Mouse (Mus musculus): ENCODE data around the gene Sytl3.
"Not testable (repeated sequence)": the region's sequence is repeated elsewhere in the genome, so short reads cannot be mapped to it uniquely, and the experiment has no call there.

The Sytl3 gene

GRCm38 (mm10) chr17:6658801-6659200 lies at the start of gene Sytl3:
Gene Sytl3 (plus strand): TSS chr17:6659093.
- DNase-seq (ENCODE audit: low spot score): peak; percentile 91

- not testable (repeated sequence) for DNase-seq (ENCODE audit: low spot score)
These were observed 45.4 kb upstream of the Sytl3 start for GRCm38 (mm10) chr17:6613524-6613923.

GRCm38 (mm10) chr17:6614316-6614715 lies 44.6 kb upstream of the Sytl3 start:
- not testable (repeated sequence) for DNase-seq (ENCODE audit: low spot score)

- DNase-seq (ENCODE audit: low spot score): not testable (repeated sequence)
These were observed 42.2 kb upstream of the Sytl3 start for GRCm38 (mm10) chr17:6616731-6617130.

- not testable (repeated sequence) for DNase-seq (ENCODE audit: low spot score)
These were observed 41.0 kb upstream of the Sytl3 start for GRCm38 (mm10) chr17:6617689-6618400.

GRCm38 (mm10) chr17:6619271-6619670 lies 39.6 kb upstream of the Sytl3 start:
- DNase-seq (ENCODE audit: low spot score): not testable (repeated sequence)

GRCm38 (mm10) chr17:6620035-6620434 lies 38.9 kb upstream of the Sytl3 start:
- not testable (repeated sequence) for DNase-seq (ENCODE audit: low spot score)

GRCm38 (mm10) chr17:6620730-6621451 lies 38.0 kb upstream of the Sytl3 start:
- DNase-seq (ENCODE audit: low spot score): not testable (repeated sequence)

- not testable (repeated sequence) for DNase-seq (ENCODE audit: low spot score)
These were observed 36.9 kb upstream of the Sytl3 start for GRCm38 (mm10) chr17:6621976-6622375.

- DNase-seq (ENCODE audit: low spot score): not testable (repeated sequence)
These were observed 33.9 kb upstream of the Sytl3 start for GRCm38 (mm10) chr17:6624926-6625558.

GRCm38 (mm10) chr17:6630398-6630797 lies 28.5 kb upstream of the Sytl3 start:
- DNase-seq (ENCODE audit: low spot score): not testable (repeated sequence)

GRCm38 (mm10) chr17:6632850-6633249 lies 26.0 kb upstream of the Sytl3 start:
- DNase-seq (ENCODE audit: low spot score): not testable (repeated sequence)

GRCm38 (mm10) chr17:6635781-6636180 lies 23.1 kb upstream of the Sytl3 start:
- not testable (repeated sequence) for DNase-seq (ENCODE audit: low spot score)

GRCm38 (mm10) chr17:6636861-6637260 lies 22.0 kb upstream of the Sytl3 start:
- no peak for DNase-seq (ENCODE audit: low spot score)

- not testable (repeated sequence) for DNase-seq (ENCODE audit: low spot score)
These were observed 21.5 kb upstream of the Sytl3 start for GRCm38 (mm10) chr17:6637434-6637833.

GRCm38 (mm10) chr17:6638444-6638843 lies 20.4 kb upstream of the Sytl3 start:
- not testable (repeated sequence) for DNase-seq (ENCODE audit: low spot score)

- DNase-seq (ENCODE audit: low spot score): not testable (repeated sequence)
These were observed 19.4 kb upstream of the Sytl3 start for GRCm38 (mm10) chr17:6639486-6639885.

- not testable (repeated sequence) for DNase-seq (ENCODE audit: low spot score)
These were observed 18.8 kb upstream of the Sytl3 start for GRCm38 (mm10) chr17:6640044-6640637.

GRCm38 (mm10) chr17:6640771-6641429 lies 18.0 kb upstream of the Sytl3 start:
- DNase-seq (ENCODE audit: low spot score): not testable (repeated sequence)

GRCm38 (mm10) chr17:6644210-6644609 lies 14.7 kb upstream of the Sytl3 start:
- DNase-seq (ENCODE audit: low spot score): not testable (repeated sequence)

- DNase-seq (ENCODE audit: low spot score): not testable (repeated sequence)
These were observed 14.2 kb upstream of the Sytl3 start for GRCm38 (mm10) chr17:6644673-6645072.

GRCm38 (mm10) chr17:6645668-6646067 lies 13.2 kb upstream of the Sytl3 start:
- DNase-seq (ENCODE audit: low spot score): not testable (repeated sequence)

Measured in T-cell, adult 2 months (primary cell).